Mouse (Mus musculus): ENCODE data around the gene Gprin1. TPM values are rescaled to one million over a fixed set of nuclear protein-coding genes. Genes with fewer than 3 reads are reported as not detected.

Gprin1 gene
- total RNA-seq, 2 experiments from 2014 or later = not detected

Other genes starting within 250 kb of the Gprin1 start
- gene Simc1, start 246.1 kb downstream of the Gprin1 start, total RNA-seq (2021) = 1 to 10 TPM; 1.5 to 3.4 TPM
- gene 4833439L19Rik, start 184.4 kb downstream of the Gprin1 start, total RNA-seq (2021) = 100 to 1,000 TPM in 1 of 2 experiments, 10 to 100 TPM in 1; 94.5 to 102 TPM
- gene Arl10, start 174.9 kb downstream of the Gprin1 start, total RNA-seq (2021) = 1 to 10 TPM; 5.0 to 5.3 TPM
- gene Nop16, start 159.8 kb downstream of the Gprin1 start, total RNA-seq (2021) = 10 to 100 TPM; 13.7 to 16.4 TPM
- 100 to 1,000 TPM; 185 to 190 TPM for gene Higd2a, start 159.7 kb downstream of the Gprin1 start, total RNA-seq (2021)
- gene Cltb, start 138.5 kb downstream of the Gprin1 start, total RNA-seq (2021) = 10 to 100 TPM; 87.8 to 97.2 TPM
- 10 to 100 TPM; 23.1 to 26.4 TPM for gene Faf2, start 128.1 kb downstream of the Gprin1 start, total RNA-seq (2021)
- 10 to 100 TPM; 55.1 to 55.9 TPM for gene Rnf44, start 56.0 kb downstream of the Gprin1 start, total RNA-seq (2021)
- gene Cdhr2, start 48.4 kb downstream of the Gprin1 start, total RNA-seq (2021) = not detected
- not detected for gene Sncb, start 16.7 kb upstream of the Gprin1 start, total RNA-seq (2021)
- not detected for gene Eif4e1b, start 34.1 kb upstream of the Gprin1 start, total RNA-seq (2021)
- 10 to 100 TPM; 17.7 to 22.0 TPM for gene Tspan17, start 39.5 kb upstream of the Gprin1 start, total RNA-seq (2021)
- under 1 TPM; 0.42 to 0.51 TPM for gene Unc5a, start 199.5 kb upstream of the Gprin1 start, total RNA-seq (2021)

Data from heart, adult 18-20 months (tissue).